Mouse (Mus musculus) heart, embryonic 16.5 days (tissue): Measurements from ENCODE around the gene Rpap3. TPM values are rescaled to one million over a fixed set of nuclear protein-coding genes. Genes with fewer than 3 reads are reported as not detected.

Source experiments
- ATAC-seq: fragments of 200-750 bp; cut with Nextera tagmentation; replicated peaks from 2 replicates; pipeline ENCODE4 v1.8.0; 2017; ENCODE audit warnings: moderate number of reproducible peaks; ENCODE audit not compliant: insufficient read depth, low FRiP score; ENCODE audit errors: extremely low read depth
- H3K27ac ChIP-seq: fragments of 300-500 bp; sonication (generic); 2 replicates; pipeline ENCODE4 v1.5.1; 2014; ENCODE audit warnings: mild to moderate bottlenecking, low read length, control low read depth, moderate library complexity
- H3K27me3 ChIP-seq: fragments of 300-500 bp; sonication (generic); 2 replicates; pipeline ENCODE4 v1.6.1; 2014; ENCODE audit warnings: low read length, mixed read lengths; ENCODE audit not compliant: control insufficient read depth, insufficient read depth
- H3K36me3 ChIP-seq: fragments of 300-500 bp; sonication (generic); 2 replicates; pipeline ENCODE4 v1.6.1; 2014; ENCODE audit not compliant: control insufficient read depth, insufficient read depth
- H3K4me1 ChIP-seq: fragments of 300-500 bp; sonication (generic); 2 replicates; pipeline ENCODE4 v1.6.1; 2014; ENCODE audit warnings: low read length, mixed read lengths; ENCODE audit not compliant: control insufficient read depth, insufficient read depth
- H3K4me2 ChIP-seq: fragments of 300-500 bp; sonication (generic); 2 replicates; pipeline ENCODE4 v1.6.1; 2014; ENCODE audit warnings: low read depth, mild to moderate bottlenecking, control low read depth, low read length
- H3K4me3 ChIP-seq: fragments of 300-500 bp; sonication (generic); 2 replicates; pipeline ENCODE4 v1.5.1; 2014; ENCODE audit warnings: mild to moderate bottlenecking, control low read depth, low read length
- H3K9ac ChIP-seq: fragments of 300-500 bp; sonication (generic); 2 replicates; pipeline ENCODE4 v1.6.1; 2014; ENCODE audit warnings: low read length, control low read depth
- H3K9me3 ChIP-seq: fragments of 300-500 bp; sonication (generic); replicated peaks from 2 replicates; pipeline ENCODE4 v1.6.1; 2016; ENCODE audit warnings: low read length; ENCODE audit not compliant: control insufficient read depth
- WGBS: fragments of 180-500 bp; shearing (Covaris S2); extraction: QIAGEN DNeasy Blood & Tissue Kit; methylation state at CpG from one replicate; pipeline ENCODE4 v1.1.7; 2014; 5-methylcytosine and 5-hydroxymethylcytosine counted together
- polyA plus RNA-seq: library from polyadenylated mRNA; unstranded; fragments of >200 nt; fragmentation: Nextera tagmentation; extraction: Ambion mirVana; gene quantifications from 2 replicates; pipeline ENCODE4 v1.2.1, GENCODE M21; 2015

Rpap3 gene
- 18.1 and 22.9 TPM in 2 replicates for polyA plus RNA-seq

- under 1% methylated on average over 71 of the region's 71 CpGs for WGBS
- Histone ChIP-seq H3K27ac (peak within 1 kb of the TSS; percentile 66), H3K4me1 (peaks cover 7% of the 10 kb centered on the region; the same call in 1 of the 2 replicates), H3K36me3 (peaks cover 16% of the 10 kb centered on the region), H3K4me2 (peak within 1 kb of the TSS; percentile 94), H3K9ac (peak within 1 kb of the TSS; percentile 90), H3K9me3 (no peaks in the 10 kb centered on the region), H3K4me3 (peak within 1 kb of the TSS; percentile 97), H3K27me3 (no peaks in the 10 kb centered on the region)
- ATAC-seq: peak; percentile 94
Measured at GRCm38 (mm10) chr15:97705211-97706050, at the start of gene Rpap3. Gene Rpap3, minus strand, starts transcription at chr15:97705825.

GRCm38 (mm10) chr15:97755361-97755760 is 49.7 kb upstream of the Rpap3 start:
- no peak for ATAC-seq
- WGBS: 41% methylated on average over 8 of the region's 8 CpGs
- no peaks in the 10 kb centered on the region for H3K9me3 ChIP-seq
- H3K27ac ChIP-seq: no peak overlapping the region
- H3K27me3 ChIP-seq: no peaks in the 10 kb centered on the region
- no peak overlapping the region for H3K9ac ChIP-seq
- H3K4me1 ChIP-seq: peaks cover 25% of the 10 kb centered on the region
- H3K4me3 ChIP-seq: no peak overlapping the region
- H3K36me3 ChIP-seq: no peaks in the 10 kb centered on the region; the same call in 1 of the 2 replicates
- no peak overlapping the region for H3K4me2 ChIP-seq

- peak overlapping the region; percentile 23; the same call in 1 of the 2 replicates for H3K9ac ChIP-seq
- H3K4me1 ChIP-seq: peaks cover 33% of the 10 kb centered on the region
- H3K9me3 ChIP-seq: no peaks in the 10 kb centered on the region
- H3K4me3 ChIP-seq: no peak overlapping the region
- H3K27ac ChIP-seq: no peak overlapping the region; the same call in 1 of the 2 replicates
- H3K27me3 ChIP-seq: no peaks in the 10 kb centered on the region
- no peak for ATAC-seq
- 34% methylated on average over 6 of the region's 6 CpGs for WGBS
- no peaks in the 10 kb centered on the region; the same call in 1 of the 2 replicates for H3K36me3 ChIP-seq
- no peak overlapping the region for H3K4me2 ChIP-seq
Measured at GRCm38 (mm10) chr15:97754476-97754875, 48.9 kb upstream of the Rpap3 start.

- ATAC-seq: no peak
- Histone ChIP-seq H3K4me3 (no peak overlapping the region), H3K36me3 (no peaks in the 10 kb centered on the region; the same call in 1 of the 2 replicates), H3K4me2 (no peak overlapping the region), H3K9me3 (no peaks in the 10 kb centered on the region), H3K4me1 (peaks cover 46% of the 10 kb centered on the region), H3K27ac (no peak overlapping the region), H3K27me3 (no peaks in the 10 kb centered on the region), H3K9ac (no peak overlapping the region)
- 89% methylated on average over 5 of the region's 5 CpGs for WGBS
Measured at GRCm38 (mm10) chr15:97752491-97752890, 46.9 kb upstream of the Rpap3 start.

- H3K36me3 ChIP-seq: no peaks in the 10 kb centered on the region
- no peak overlapping the region for H3K9ac ChIP-seq
- H3K27ac ChIP-seq: no peak overlapping the region
- ATAC-seq: no peak
- H3K9me3 ChIP-seq: no peaks in the 10 kb centered on the region
- no peak overlapping the region for H3K4me3 ChIP-seq
- H3K4me2 ChIP-seq: no peak overlapping the region
- H3K4me1 ChIP-seq: peaks cover 46% of the 10 kb centered on the region
- whole genome bisulfite sequencing: 45% methylated on average over 2 of the region's 2 CpGs
- no peaks in the 10 kb centered on the region for H3K27me3 ChIP-seq
Measured at GRCm38 (mm10) chr15:97751676-97752075, 46.1 kb upstream of the Rpap3 start.

- H3K27ac ChIP-seq: peak overlapping the region; percentile 78
- ATAC-seq: peak; percentile 83
- H3K36me3 ChIP-seq: no peaks in the 10 kb centered on the region
- H3K9ac ChIP-seq: peak overlapping the region; percentile 44; the same call in 1 of the 2 replicates
- no peak overlapping the region for H3K4me3 ChIP-seq
- H3K4me1 ChIP-seq: peaks cover 46% of the 10 kb centered on the region
- H3K4me2 ChIP-seq: peak overlapping the region; percentile 25; the same call in 1 of the 2 replicates
- no peaks in the 10 kb centered on the region for H3K9me3 ChIP-seq
- 4% methylated on average over 12 of the region's 12 CpGs for WGBS
- H3K27me3 ChIP-seq: no peaks in the 10 kb centered on the region
Measured at GRCm38 (mm10) chr15:97750697-97751096, 45.1 kb upstream of the Rpap3 start.

- ATAC-seq: no peak
- peak overlapping the region; percentile 78 for H3K27ac ChIP-seq
- peak overlapping the region; percentile 44 for H3K9ac ChIP-seq
- peak overlapping the region; percentile 20; the same call in 1 of the 2 replicates for H3K4me3 ChIP-seq
- H3K36me3 ChIP-seq: no peaks in the 10 kb centered on the region
- H3K27me3 ChIP-seq: no peaks in the 10 kb centered on the region
- H3K9me3 ChIP-seq: no peaks in the 10 kb centered on the region
- H3K4me1 ChIP-seq: peaks cover 46% of the 10 kb centered on the region
- 80% methylated on average over 13 of the region's 13 CpGs for WGBS
- peak overlapping the region; percentile 25 for H3K4me2 ChIP-seq
Measured at GRCm38 (mm10) chr15:97749841-97750240, 44.2 kb upstream of the Rpap3 start.

- peaks cover 42% of the 10 kb centered on the region for H3K4me1 ChIP-seq
- no peak overlapping the region for H3K27ac ChIP-seq
Measured at GRCm38 (mm10) chr15:97749397-97749796, 43.8 kb upstream of the Rpap3 start.

GRCm38 (mm10) chr15:97748964-97749363 is 43.3 kb upstream of the Rpap3 start:
- no peak for ATAC-seq
- 87% methylated on average over 4 of the region's 4 CpGs for WGBS
- Histone ChIP-seq H3K27ac (peak overlapping the region; percentile 76), H3K4me1 (peaks cover 38% of the 10 kb centered on the region), H3K9ac (peak overlapping the region; percentile 48; the same call in 1 of the 2 replicates), H3K27me3 (no peaks in the 10 kb centered on the region), H3K9me3 (no peaks in the 10 kb centered on the region), H3K36me3 (no peaks in the 10 kb centered on the region), H3K4me2 (peak overlapping the region; percentile 29), H3K4me3 (peak overlapping the region; percentile 26; the same call in 1 of the 2 replicates)

More at GRCm38 (mm10) chr15:97749397-97749796, 43.8 kb upstream of the Rpap3 start:
- peak overlapping the region; percentile 44; the same call in 1 of the 2 replicates for H3K9ac ChIP-seq
- no peaks in the 10 kb centered on the region for H3K9me3 ChIP-seq
- H3K4me2 ChIP-seq: peak overlapping the region; percentile 28
- no peak for ATAC-seq
- no peaks in the 10 kb centered on the region for H3K36me3 ChIP-seq
- H3K4me3 ChIP-seq: peak overlapping the region; percentile 12; the same call in 1 of the 2 replicates
- H3K27me3 ChIP-seq: no peaks in the 10 kb centered on the region
- 87% methylated on average over 9 of the region's 9 CpGs for WGBS
